Mouse (Mus musculus): ENCODE data around the gene Nxnl1.

Nxnl1 gene

DNA sequence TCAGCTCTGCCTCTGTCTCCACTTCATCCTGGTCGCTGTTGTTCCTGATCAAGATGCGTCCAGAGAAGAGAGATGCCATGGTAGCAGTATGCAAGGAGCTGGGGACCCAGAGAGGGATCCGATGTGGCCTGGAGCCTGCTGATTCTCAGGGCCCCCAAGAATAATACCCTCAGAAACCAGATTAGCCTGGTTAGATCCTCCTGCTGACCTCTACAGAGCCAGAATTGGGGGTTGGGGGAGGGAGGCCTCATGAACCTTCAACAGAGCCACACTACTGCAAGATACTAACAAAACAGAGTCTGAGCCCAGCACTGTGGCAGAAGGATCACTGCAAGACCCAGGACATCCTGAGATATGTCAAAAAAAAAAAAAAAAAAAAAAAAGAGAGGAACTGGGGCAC, at the start of gene Nxnl1:
Gene Nxnl1 (minus strand): TSS at position 101 of the 400 bp plus-strand sequence.
- no peak for DNase-seq (ENCODE audit: low spot score in 2 of 2)

DNA sequence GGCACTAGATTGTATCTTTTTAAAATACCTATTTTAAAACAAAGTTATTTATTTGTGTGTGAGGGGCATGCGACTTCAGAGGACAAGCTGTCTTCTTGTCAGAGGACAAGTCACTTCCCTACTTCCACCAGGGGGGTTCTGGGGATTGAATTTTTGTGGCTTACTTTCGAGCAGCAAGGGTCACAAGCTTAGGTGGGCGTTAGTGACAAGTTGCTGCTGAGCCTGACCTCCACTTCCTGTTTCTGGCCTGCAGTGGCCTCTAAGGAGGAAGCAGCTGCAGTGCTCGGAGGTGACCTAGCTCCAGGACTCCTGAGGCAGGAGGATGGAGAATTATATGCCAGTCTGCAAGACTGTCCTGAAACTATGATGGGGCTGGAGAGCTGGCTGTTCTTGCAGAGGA, 47.0 kb upstream of the Nxnl1 start:
- DNase-seq (ENCODE audit: low spot score in 2 of 2) = no peak

DNA sequence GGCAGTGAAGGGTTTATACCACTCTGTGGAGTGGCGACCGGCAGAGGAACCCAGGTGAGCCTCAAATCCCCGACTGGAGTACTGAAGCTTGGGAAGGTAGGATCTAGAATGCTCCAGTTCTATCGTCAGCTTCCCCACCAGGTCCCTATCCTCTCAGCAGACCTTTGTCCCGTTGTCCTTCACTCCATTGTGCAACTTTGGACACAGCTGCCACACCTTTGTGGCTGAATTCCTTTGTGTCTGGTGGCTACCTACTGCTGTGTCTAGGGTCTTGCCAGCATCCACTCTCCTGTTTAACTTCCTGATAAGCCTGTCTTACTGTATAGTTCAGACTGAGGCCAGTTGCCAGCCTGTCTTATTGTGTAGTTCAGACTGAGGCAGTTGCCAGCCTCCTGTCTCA, 45.7 kb upstream of the Nxnl1 start:
- no peak for DNase-seq (ENCODE audit: low spot score in 2 of 2)

DNA sequence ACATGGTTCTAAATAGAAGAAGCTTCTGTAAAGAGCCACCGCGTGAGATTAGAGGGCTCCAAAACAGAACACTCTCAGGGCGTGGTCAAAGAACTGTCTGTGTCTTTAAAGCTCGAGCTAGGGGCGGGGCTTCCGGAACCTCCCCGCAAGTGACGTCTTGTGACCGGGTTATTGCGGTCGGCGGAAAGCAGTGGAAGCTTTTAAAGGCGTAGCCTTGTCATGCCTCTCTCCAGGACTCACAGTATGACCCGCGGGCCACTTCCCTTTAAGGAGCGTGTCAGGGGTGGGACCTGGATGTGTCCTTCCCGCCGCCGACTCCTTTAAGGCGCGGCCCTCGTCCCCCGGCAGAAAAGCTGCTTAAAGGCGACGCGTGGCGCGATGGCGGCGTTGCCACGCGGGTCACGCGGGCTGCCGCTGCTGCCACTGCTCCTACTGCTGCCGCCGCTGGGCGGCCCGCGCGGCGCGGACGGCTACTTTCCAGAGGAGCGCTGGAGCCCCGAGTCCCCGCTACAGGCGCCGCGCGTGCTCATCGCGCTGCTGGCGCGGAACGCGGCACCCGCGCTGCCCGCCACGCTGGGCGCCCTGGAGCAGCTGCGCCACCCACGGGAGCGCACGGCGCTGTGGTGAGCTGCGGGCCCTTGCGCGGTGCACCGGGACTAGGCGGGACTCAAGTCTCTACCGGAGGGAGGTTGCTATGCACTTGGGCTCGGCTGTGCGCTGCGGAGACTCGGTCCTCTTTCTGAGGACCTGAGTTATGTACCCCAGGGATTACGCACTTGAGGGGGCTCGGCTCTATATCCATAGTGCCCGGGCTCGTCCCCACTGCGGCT, 44.6 kb upstream of the Nxnl1 start, which contains the start of gene Colgalt1:
Gene Colgalt1 (plus strand): TSS at position 177 of the 830 bp plus-strand sequence.
- DNase-seq (ENCODE audit: low spot score in 2 of 2) = peak; percentile 94 to 97

DNA sequence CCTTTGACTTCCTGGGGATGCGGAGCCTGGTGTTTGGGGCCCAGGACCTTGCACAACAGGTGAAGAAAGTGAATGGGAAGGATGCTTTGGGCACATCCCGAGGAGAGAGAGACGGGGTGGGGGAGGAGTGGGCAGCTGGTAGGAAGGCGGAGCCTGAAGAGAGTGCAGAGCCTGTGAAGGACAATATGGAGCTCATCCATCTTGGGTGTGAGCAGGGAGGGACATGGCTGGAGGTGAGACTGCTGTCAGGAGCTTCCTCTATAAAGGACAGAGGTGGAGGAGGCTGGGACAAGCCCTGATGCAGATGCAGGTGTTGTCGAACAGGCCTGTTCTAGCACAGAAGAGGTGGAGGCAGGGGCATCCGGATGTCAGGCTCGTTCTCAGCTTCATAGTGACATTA, 37.6 kb upstream of the Nxnl1 start:
- DNase-seq (ENCODE audit: low spot score in 2 of 2) = no peak

- peak; percentile 75 to 86 for DNase-seq (ENCODE audit: low spot score in 2 of 2)
Observed at GRCm38 (mm10) chr8:71602666-71603334, 36.4 kb upstream of the Nxnl1 start.

- no peak for DNase-seq (ENCODE audit: low spot score in 2 of 2)
Observed at GRCm38 (mm10) chr8:71601939-71602665, 35.7 kb upstream of the Nxnl1 start.

- no peak for DNase-seq (ENCODE audit: low spot score in 2 of 2)
Observed at GRCm38 (mm10) chr8:71598841-71599240, 32.4 kb upstream of the Nxnl1 start.

DNA sequence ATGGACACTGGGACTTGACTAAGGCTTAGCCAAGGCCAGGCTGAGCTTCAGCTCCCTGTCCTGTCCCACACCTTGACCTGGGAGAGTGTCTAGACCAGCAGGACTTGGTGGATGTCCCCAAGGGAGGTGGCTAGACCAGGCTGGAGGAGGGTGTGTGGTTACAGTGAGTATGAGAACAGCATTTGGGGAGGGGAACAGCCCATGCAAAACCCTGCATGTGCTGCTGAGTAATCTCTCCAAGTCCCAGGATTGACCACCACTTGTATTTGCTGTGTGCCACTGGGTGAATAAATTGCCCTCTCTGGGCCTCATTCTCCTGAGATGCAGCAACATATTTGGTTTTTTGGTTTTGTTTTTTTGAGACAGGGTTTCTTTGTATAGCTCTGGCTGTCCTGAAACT, 32.0 kb upstream of the Nxnl1 start:
- no peak for DNase-seq (ENCODE audit: low spot score in 2 of 2)

DNA sequence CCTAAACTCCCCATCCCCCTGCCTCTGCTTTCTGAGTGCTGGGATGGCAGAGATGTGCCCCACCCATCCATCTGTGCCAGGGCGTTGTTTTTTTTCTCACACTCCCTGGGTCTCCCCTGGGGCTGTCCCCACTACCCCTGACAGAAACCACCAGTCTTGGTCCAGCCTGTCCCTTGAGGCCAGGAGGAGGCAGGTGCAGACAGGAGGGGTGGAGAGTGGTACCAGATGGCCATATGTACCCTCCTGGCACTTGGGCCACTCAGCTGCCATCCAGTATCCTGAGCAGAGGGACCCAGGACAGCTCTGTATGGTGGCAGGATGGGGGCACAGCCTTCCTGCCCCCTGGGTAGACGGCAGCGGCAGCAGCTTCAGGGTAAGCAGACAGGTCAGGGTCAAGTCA, 31.1 kb upstream of the Nxnl1 start, which contains the start of gene Fam129c:
Gene Fam129c (plus strand): TSS at position 198 of the 400 bp plus-strand sequence.
- DNase-seq (ENCODE audit: low spot score in 2 of 2) = no peak

DNA sequence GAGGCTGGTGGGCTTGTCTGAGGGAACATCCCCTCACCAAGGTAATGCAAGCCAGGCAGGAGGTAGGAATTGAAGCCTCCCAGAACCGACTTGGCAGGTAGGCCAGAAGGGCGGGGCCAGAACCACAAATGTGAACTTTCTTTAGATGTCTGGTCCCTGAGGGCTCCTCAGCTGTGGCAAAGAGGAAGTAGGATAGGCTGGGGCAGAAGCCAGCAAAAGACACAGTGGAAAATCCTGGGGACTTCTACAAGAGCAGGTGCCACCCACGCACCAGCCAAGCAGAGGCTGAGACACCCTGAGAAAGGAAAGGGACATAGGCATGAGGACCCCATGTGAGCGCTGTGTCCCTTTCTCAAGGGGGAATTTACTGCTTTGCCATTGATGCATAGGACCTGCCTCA, 30.4 kb upstream of the Nxnl1 start:
- DNase-seq (ENCODE audit: low spot score in 2 of 2) = no peak

DNA sequence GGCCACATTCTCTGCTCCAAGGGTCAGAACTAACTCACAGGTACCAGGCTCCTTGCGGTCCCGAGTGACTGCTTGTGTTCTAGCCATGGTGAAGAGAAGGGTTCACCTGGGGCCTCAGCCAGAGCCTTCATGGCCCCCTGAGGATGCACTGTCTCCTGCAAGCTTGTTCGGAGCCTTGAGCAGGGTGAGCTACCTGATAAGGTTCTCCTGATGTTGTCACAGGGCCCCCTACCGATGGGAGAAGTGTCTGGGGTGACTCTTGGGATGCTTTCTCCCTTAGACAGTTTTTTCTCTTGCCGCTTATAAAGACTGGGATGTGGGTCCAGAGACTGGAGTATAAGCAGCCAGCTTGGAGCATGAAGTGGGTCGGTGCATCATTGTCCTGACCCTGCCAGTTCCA, 30.0 kb upstream of the Nxnl1 start:
- DNase-seq (ENCODE audit: low spot score in 2 of 2) = no peak

DNA sequence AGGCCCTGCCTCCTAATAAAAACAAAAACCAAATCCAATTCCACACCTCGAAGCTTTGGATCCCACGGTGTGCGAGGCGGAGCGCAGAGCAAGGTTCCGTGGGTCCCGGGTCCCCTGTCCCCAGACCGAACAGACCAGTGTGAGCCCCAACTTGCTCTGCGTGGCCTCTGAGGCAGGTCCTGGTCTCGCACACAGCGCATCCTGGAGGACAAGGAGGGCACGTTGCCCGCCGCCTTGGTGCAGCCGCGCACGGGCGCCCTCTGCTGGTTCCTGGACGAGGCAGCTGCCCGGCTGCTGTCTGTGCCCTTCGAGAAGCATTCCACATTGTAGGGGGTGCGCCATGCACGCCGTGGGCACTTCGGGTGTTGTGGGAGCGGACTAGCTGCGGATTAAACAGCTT, 29.5 kb upstream of the Nxnl1 start:
- peak; percentile 82 to 87 for DNase-seq (ENCODE audit: low spot score in 2 of 2)

DNA sequence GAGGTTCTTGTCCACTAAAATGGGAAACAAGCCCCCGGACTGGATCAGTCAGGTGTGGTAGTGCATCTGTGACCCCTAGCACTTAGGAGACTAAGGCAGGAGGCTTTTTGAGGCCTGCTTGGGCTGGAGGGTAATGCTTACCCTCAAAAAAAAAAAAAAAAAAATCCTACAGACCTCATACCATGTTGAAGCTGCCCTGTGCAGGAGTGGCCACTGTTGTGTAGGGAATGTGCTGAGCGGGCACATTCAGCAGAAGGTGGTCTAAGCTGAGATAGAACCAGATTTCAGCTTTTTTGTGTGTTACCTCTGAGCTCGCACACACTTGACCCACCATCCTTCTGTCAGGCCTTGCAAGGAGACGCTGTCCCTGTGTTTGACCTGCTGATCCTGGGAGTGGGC, 27.9 kb upstream of the Nxnl1 start:
- DNase-seq (ENCODE audit: low spot score in 2 of 2) = no peak

GRCm38 (mm10) chr8:71593556-71594323, 27.3 kb upstream of the Nxnl1 start:
- DNase-seq (ENCODE audit: low spot score in 2 of 2) = no peak

DNA sequence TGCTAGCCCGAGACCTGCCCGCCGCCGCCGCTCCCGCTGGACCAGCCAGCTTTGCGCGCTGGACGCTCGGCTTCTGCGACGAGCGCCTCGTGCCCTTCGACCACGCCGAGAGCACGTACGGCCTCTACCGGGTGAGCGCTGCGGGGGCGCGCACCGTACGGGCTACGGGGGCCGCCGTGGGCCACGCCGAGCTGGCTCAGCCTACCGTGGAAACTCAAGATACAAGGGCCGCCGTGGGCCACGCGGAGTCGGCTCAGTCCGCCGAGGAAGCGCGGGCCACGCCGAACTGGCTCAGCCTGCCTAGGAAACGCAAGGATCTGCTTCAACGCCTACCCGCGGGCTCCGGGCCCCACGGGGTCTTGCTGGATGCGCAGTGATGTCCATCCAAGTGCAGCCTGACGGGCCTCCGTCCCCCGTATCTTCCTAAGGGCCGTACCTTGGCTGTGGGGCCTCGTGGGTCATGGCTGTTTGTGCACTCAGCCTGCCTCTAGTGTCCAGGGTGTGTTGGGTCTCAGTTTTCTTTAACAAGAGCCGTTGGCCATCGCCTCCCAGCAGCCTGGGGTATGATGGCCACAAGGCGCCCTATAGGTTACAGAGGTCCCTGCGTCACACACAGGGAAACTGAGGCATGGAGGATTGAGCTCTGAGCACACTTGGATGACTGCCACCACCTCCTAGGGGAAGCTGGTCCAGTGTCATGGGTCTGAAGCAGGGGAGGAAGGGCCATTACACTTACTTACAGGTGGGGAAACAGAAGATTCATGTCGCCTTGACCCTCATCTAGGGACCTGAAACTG, 26.2 kb upstream of the Nxnl1 start:
- DNase-seq (ENCODE audit: low spot score in 2 of 2) = peak in 1 of 2 experiments; percentile 76

- DNase-seq (ENCODE audit: low spot score in 2 of 2) = peak; percentile 88 to 94
Observed at GRCm38 (mm10) chr8:71591471-71592373, 25.3 kb upstream of the Nxnl1 start, which contains the start of gene Pgls. Gene Pgls (plus strand): TSS chr8:71592176.

- DNase-seq (ENCODE audit: low spot score in 2 of 2) = no peak
Observed at GRCm38 (mm10) chr8:71591017-71591416, 24.6 kb upstream of the Nxnl1 start.

DNA sequence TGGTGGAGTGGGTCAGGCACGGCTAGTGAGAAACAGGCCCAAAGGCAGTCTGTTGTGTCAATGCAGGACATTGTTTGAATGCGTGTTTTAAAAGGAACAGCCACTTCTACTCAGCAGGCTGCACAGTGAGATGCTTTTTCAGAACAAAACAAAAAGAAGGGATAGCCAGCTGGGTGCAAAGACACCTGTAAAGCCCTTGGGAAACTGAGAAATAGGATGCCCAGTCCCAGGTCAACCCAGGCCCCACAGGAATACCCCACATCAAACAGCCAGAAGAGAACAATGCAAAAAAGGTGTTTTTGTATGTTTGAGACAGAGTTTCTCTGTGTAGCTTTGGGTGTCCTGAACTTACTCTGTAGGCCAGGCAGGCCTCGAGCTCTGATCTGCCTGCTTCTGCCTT, 22.4 kb upstream of the Nxnl1 start:
- DNase-seq (ENCODE audit: low spot score in 2 of 2) = no peak

DNA sequence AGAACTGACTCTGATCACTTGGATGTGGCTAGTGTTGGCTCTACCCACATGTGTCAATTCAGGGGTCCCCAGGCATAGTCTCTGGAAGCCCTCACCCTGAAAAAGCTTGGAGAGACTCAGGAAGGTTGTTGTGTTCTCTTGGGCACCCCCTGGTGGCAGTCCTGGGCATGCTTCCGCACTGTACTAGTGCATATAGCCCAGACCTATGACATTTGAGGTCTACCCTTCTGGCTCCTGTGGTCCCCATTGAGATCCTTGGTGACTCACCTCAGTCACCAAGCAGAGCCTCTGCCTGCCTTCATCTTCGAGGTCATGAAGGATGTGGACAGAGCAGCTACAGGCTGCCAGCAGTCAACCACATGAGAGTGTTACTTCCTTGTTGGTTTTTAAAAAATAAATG, 20.5 kb upstream of the Nxnl1 start:
- DNase-seq (ENCODE audit: low spot score in 2 of 2) = no peak
